In the genomic region with DNA sequence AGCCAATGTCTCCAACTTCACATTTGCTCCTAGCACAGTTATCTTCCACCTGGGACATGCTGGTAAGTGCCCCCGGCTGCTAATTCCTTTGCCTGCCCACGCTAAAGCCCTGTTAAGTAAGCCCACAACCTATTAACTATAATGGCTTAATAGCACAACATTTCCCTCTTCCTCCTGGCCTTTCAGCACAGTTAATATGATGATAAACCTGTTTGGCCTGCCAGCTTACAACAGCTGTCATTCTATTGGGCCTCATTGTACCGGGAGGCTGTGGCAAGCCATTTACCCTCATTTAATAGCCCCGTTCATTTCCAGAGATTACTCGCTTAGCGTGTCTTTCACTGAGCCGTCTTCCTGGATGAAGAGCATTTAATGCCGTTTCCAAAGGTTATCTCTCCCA, we compare ENCODE assay signal across 22 mouse cellular contexts. TPM values are rescaled to one million over a fixed set of nuclear protein-coding genes. Genes with fewer than 3 reads are reported as not detected.
DNase-seq lines count a peak whose midpoint lies in the region; ATAC-seq and TF ChIP-seq lines count a peak whose summit lies in the region.
"Had no signal": no experiment of that assay in that cellular context is flagged by ENCODE, and none has a peak within 500 bp of the region (broad histone marks: within the 10 kb centered on the region; RNA-seq: fewer than 3 reads in every experiment).

No protein-coding gene starts in this region.

- H3K4me2 ChIP-seq in forebrain, embryonic 13.5 days = no peak overlapping the region
- H3K4me2 ChIP-seq in forebrain, embryonic 11.5 days (ENCODE audit: low read depth, low read length, severe bottlenecking) = no peak overlapping the region
- no peak overlapping the region for H3K4me2 ChIP-seq in kidney, postnatal 0 days (ENCODE audit: low read length)
- H3K4me2 ChIP-seq in embryonic facial prominence, embryonic 14.5 days (ENCODE audit: low read depth, low read length) = no peak overlapping the region
- H3K4me2 ChIP-seq in stomach, embryonic 14.5 days (replicated peaks; ENCODE audit: low read depth, low read length) = no peak overlapping the region
- H3K4me2 ChIP-seq: heart, embryonic 11.5 days; liver, embryonic 11.5 days; lung, embryonic 14.5 days had no signal

- H3K9ac ChIP-seq in forebrain, embryonic 13.5 days = no peak overlapping the region
- no peak overlapping the region for H3K9ac ChIP-seq in forebrain, embryonic 11.5 days (ENCODE audit: low read length)
- no peak overlapping the region for H3K9ac ChIP-seq in kidney, postnatal 0 days (ENCODE audit: low read depth, low read length)
- no peak overlapping the region for H3K9ac ChIP-seq in embryonic facial prominence, embryonic 14.5 days (ENCODE audit: low read depth, low read length)
- no peak overlapping the region for H3K9ac ChIP-seq in stomach, embryonic 14.5 days (replicated peaks; ENCODE audit: low read depth, low read length)
- H3K9ac ChIP-seq: lung, embryonic 14.5 days had no signal

- no peak for ATAC-seq in forebrain, embryonic 13.5 days
- ATAC-seq in forebrain, embryonic 11.5 days (replicated peaks; ENCODE audit: low FRiP score) = no peak
- ATAC-seq in kidney, postnatal 0 days (replicated peaks; ENCODE audit: low FRiP score, low read depth) = no peak
- ATAC-seq in embryonic facial prominence, embryonic 14.5 days (ENCODE audit: low read depth) = peak; percentile 45; the same call in 1 of the 2 replicates
- no peak for ATAC-seq in stomach, embryonic 14.5 days (ENCODE audit: insufficient number of reproducible peaks, insufficient read depth, low FRiP score, low read depth)
- ATAC-seq in megakaryocyte progenitor cell, adult 5-6 weeks (replicated peaks; ENCODE audit: poor library complexity) = no peak
- ATAC-seq: hindbrain, postnatal 0 days had no signal

- H3K4me1 ChIP-seq in forebrain, embryonic 13.5 days = peaks cover 65% of the 10 kb centered on the region
- H3K4me1 ChIP-seq in forebrain, embryonic 11.5 days (replicated peaks; ENCODE audit: control insufficient read depth, insufficient read depth, low read length) = no peaks in the 10 kb centered on the region; the same call in 1 of the 2 replicates
- H3K4me1 ChIP-seq in kidney, postnatal 0 days (replicated peaks; ENCODE audit: insufficient read depth, low read length) = no peaks in the 10 kb centered on the region
- no peaks in the 10 kb centered on the region for H3K4me1 ChIP-seq in embryonic facial prominence, embryonic 14.5 days (ENCODE audit: control insufficient read depth, insufficient read depth, low read length)
- H3K4me1 ChIP-seq in stomach, embryonic 14.5 days (ENCODE audit: control insufficient read depth, insufficient read depth, low read length) = 0 out of 2 replicates have a peak, but pooled peaks cover 3% of the 10 kb centered on the region
- H3K4me1 ChIP-seq: limb, embryonic 10.5 days had no signal

- 53% methylated on average over 8 of the region's 8 CpGs for WGBS in forebrain, embryonic 13.5 days
- 71% methylated on average over 8 of the region's 8 CpGs for WGBS in forebrain, embryonic 11.5 days
- WGBS in kidney, postnatal 0 days = 64% methylated on average over 8 of the region's 8 CpGs
- WGBS in embryonic facial prominence, embryonic 14.5 days = 65% methylated on average over 8 of the region's 8 CpGs
- 77% methylated on average over 8 of the region's 8 CpGs for WGBS in stomach, embryonic 14.5 days

- DNase-seq in forebrain, embryonic 11.5 days (ENCODE audit: low spot score) = no peak
- DNase-seq in kidney, postnatal 0 days (ENCODE audit: low spot score) = no peak
- no peak for DNase-seq in kidney, adult 11 months
- peak; percentile 66 for DNase-seq in embryonic facial prominence, embryonic 14.5 days (ENCODE audit: low spot score)
- DNase-seq: adrenal gland, adult 2 months; cerebellum, postnatal 14 days; embryo, embryonic 11 days; gastrocnemius, postnatal 36 days; heart, postnatal 14 days; lung, embryonic 14.5 days; thymus, postnatal 4 days had no signal

- H3K27ac ChIP-seq in forebrain, embryonic 13.5 days = peak overlapping the region; percentile 49
- H3K27ac ChIP-seq in forebrain, embryonic 11.5 days (ENCODE audit: low read depth, low read length) = no peak overlapping the region
- 0 out of 2 replicates have a peak overlapping the region, but pooled peaks have one; percentile 31 for H3K27ac ChIP-seq in kidney, postnatal 0 days
- H3K27ac ChIP-seq in embryonic facial prominence, embryonic 14.5 days (replicated peaks; ENCODE audit: low read depth, low read length) = peak overlapping the region; percentile 45; the same call in 1 of the 2 replicates
- peak overlapping the region; percentile 66; the same call in 1 of the 2 replicates for H3K27ac ChIP-seq in stomach, embryonic 14.5 days (ENCODE audit: low read length)
- H3K27ac ChIP-seq: left cerebral cortex, adult 2 months; limb, embryonic 10.5 days had no signal

- no peaks in the 10 kb centered on the region for H3K9me3 ChIP-seq in forebrain, embryonic 13.5 days (replicated peaks)
- no peaks in the 10 kb centered on the region for H3K9me3 ChIP-seq in forebrain, embryonic 11.5 days (ENCODE audit: control insufficient read depth, low read length)
- H3K9me3 ChIP-seq in kidney, postnatal 0 days (replicated peaks; ENCODE audit: low read length) = no peaks in the 10 kb centered on the region
- H3K9me3 ChIP-seq in embryonic facial prominence, embryonic 14.5 days (ENCODE audit: control insufficient read depth, low read length) = no peaks in the 10 kb centered on the region
- H3K9me3 ChIP-seq in stomach, embryonic 14.5 days (ENCODE audit: control insufficient read depth, low read depth, low read length) = no peaks in the 10 kb centered on the region
- H3K9me3 ChIP-seq: limb, embryonic 10.5 days had no signal

- TF ChIP-seq CTCF in kidney, postnatal 0 days (IDR thresholded peaks at IDR 0.05; ENCODE audit: low read depth) = no peak

- no peak overlapping the region for H3K4me3 ChIP-seq in forebrain, embryonic 13.5 days
- no peak overlapping the region for H3K4me3 ChIP-seq in forebrain, embryonic 11.5 days (ENCODE audit: low read depth, low read length)
- no peak overlapping the region for H3K4me3 ChIP-seq in kidney, postnatal 0 days (replicated peaks; ENCODE audit: low read depth, low read length)
- no peak overlapping the region for H3K4me3 ChIP-seq in embryonic facial prominence, embryonic 14.5 days (ENCODE audit: low read depth, low read length)
- H3K4me3 ChIP-seq in stomach, embryonic 14.5 days (ENCODE audit: low read depth, low read length) = no peak overlapping the region
- H3K4me3 ChIP-seq: left cerebral cortex, adult 2 months; limb, embryonic 10.5 days had no signal

- H3K27me3 ChIP-seq in forebrain, embryonic 13.5 days = no peaks in the 10 kb centered on the region
- H3K27me3 ChIP-seq in forebrain, embryonic 11.5 days (ENCODE audit: control insufficient read depth, insufficient read depth, low read length) = no peaks in the 10 kb centered on the region
- no peaks in the 10 kb centered on the region for H3K27me3 ChIP-seq in kidney, postnatal 0 days (ENCODE audit: insufficient read depth, low read length)
- H3K27me3 ChIP-seq in embryonic facial prominence, embryonic 14.5 days (replicated peaks; ENCODE audit: control insufficient read depth, insufficient read depth, low read length) = no peaks in the 10 kb centered on the region
- no peaks in the 10 kb centered on the region for H3K27me3 ChIP-seq in stomach, embryonic 14.5 days (ENCODE audit: control insufficient read depth, insufficient read depth, low read length)

- H3K36me3 ChIP-seq in forebrain, embryonic 13.5 days (ENCODE audit: poor library complexity, severe bottlenecking) = peaks cover 90% of the 10 kb centered on the region
- peaks cover 23% of the 10 kb centered on the region for H3K36me3 ChIP-seq in forebrain, embryonic 11.5 days (ENCODE audit: control insufficient read depth, insufficient read depth, low read length)
- H3K36me3 ChIP-seq in kidney, postnatal 0 days (ENCODE audit: insufficient read depth, low read length) = peaks cover 75% of the 10 kb centered on the region
- peaks cover 95% of the 10 kb centered on the region for H3K36me3 ChIP-seq in embryonic facial prominence, embryonic 14.5 days (ENCODE audit: control insufficient read depth, insufficient read depth, low read length)
- H3K36me3 ChIP-seq in stomach, embryonic 14.5 days (ENCODE audit: control insufficient read depth, insufficient read depth, low read length) = peaks cover 74% of the 10 kb centered on the region

RNA-seq across cellular contexts. Expression of a gene that starts 27.2 kb away (rescaled TPM):
- polyA plus RNA-seq in forebrain, embryonic 13.5 days (2015; fragmentation: Nextera tagmentation; extraction: Ambion mirVana) = 2.5 TPM in 2 replicates
- polyA plus RNA-seq in forebrain, embryonic 11.5 days (2014; fragmentation: Nextera tagmentation; extraction: Ambion mirVana) = 0.83 and 1.5 TPM in 2 replicates
- polyA plus RNA-seq in kidney, postnatal 0 days (2015; fragmentation: Nextera tagmentation; extraction: Ambion mirVana) = not detected in 2 replicates
- polyA plus RNA-seq in embryonic facial prominence, embryonic 14.5 days (2014; fragmentation: Nextera tagmentation; extraction: Ambion mirVana) = 0.51 TPM in 1 of 2 replicates, not detected in the other
- polyA plus RNA-seq in stomach, embryonic 14.5 days (2014; fragmentation: Nextera tagmentation; extraction: Ambion mirVana) = not detected in 2 replicates
- total RNA-seq in megakaryocyte progenitor cell, adult 5-6 weeks (2015) = not detected in 2 replicates
- not detected in 2 replicates for total RNA-seq in megakaryocyte progenitor cell, adult 5-6 weeks (2017)
- total RNA-seq: adrenal gland, adult 2 months; gastrocnemius, postnatal 36 days; heart, postnatal 14 days; hindbrain, postnatal 0 days; layer of hippocampus, adult 8-10 months; left cerebral cortex, adult 2 months had no signal
- polyA plus RNA-seq: adrenal gland, adult 2 months; heart, embryonic 11.5 days; kidney, embryonic 14.5 days; limb, embryonic 10.5 days; liver, embryonic 11.5 days; lung, embryonic 14.5 days; spleen, adult 2 months had no signal

RNA-seq across cellular contexts. Expression of a gene that starts 40.8 kb away (rescaled TPM):
- 0.64 and 0.72 TPM in 2 replicates for polyA plus RNA-seq in forebrain, embryonic 13.5 days (2015; fragmentation: Nextera tagmentation; extraction: Ambion mirVana)
- 0.48 and 1.1 TPM in 2 replicates for polyA plus RNA-seq in forebrain, embryonic 11.5 days (2014; fragmentation: Nextera tagmentation; extraction: Ambion mirVana)
- 0.29 and 0.33 TPM in 2 replicates for polyA plus RNA-seq in kidney, postnatal 0 days (2015; fragmentation: Nextera tagmentation; extraction: Ambion mirVana)
- 0.12 and 0.29 TPM in 2 replicates for polyA plus RNA-seq in embryonic facial prominence, embryonic 14.5 days (2014; fragmentation: Nextera tagmentation; extraction: Ambion mirVana)
- polyA plus RNA-seq in stomach, embryonic 14.5 days (2014; fragmentation: Nextera tagmentation; extraction: Ambion mirVana) = 0.45 and 0.85 TPM in 2 replicates
- 0.07 and 0.22 TPM in 2 replicates for total RNA-seq in megakaryocyte progenitor cell, adult 5-6 weeks (2015)
- total RNA-seq in megakaryocyte progenitor cell, adult 5-6 weeks (2017) = 0.68 TPM in 1 of 2 replicates, not detected in the other
- total RNA-seq: hindbrain, postnatal 0 days had no signal

RNA-seq across cellular contexts. Expression of a gene that starts 41.3 kb away (rescaled TPM):
- 197 and 218 TPM in 2 replicates for polyA plus RNA-seq in forebrain, embryonic 13.5 days (2015; fragmentation: Nextera tagmentation; extraction: Ambion mirVana)
- polyA plus RNA-seq in forebrain, embryonic 11.5 days (2014; fragmentation: Nextera tagmentation; extraction: Ambion mirVana) = 272 and 277 TPM in 2 replicates
- 197 and 228 TPM in 2 replicates for polyA plus RNA-seq in kidney, postnatal 0 days (2015; fragmentation: Nextera tagmentation; extraction: Ambion mirVana)
- 310 and 342 TPM in 2 replicates for polyA plus RNA-seq in embryonic facial prominence, embryonic 14.5 days (2014; fragmentation: Nextera tagmentation; extraction: Ambion mirVana)
- polyA plus RNA-seq in stomach, embryonic 14.5 days (2014; fragmentation: Nextera tagmentation; extraction: Ambion mirVana) = 301 and 324 TPM in 2 replicates
- 326 and 354 TPM in 2 replicates for total RNA-seq in megakaryocyte progenitor cell, adult 5-6 weeks (2015)
- total RNA-seq in megakaryocyte progenitor cell, adult 5-6 weeks (2017) = 314 and 317 TPM in 2 replicates

RNA-seq across cellular contexts. Expression of a gene that starts 47.3 kb away (rescaled TPM):
- polyA plus RNA-seq in forebrain, embryonic 13.5 days (2015; fragmentation: Nextera tagmentation; extraction: Ambion mirVana) = 89.9 and 95.2 TPM in 2 replicates
- 31.0 and 34.8 TPM in 2 replicates for polyA plus RNA-seq in forebrain, embryonic 11.5 days (2014; fragmentation: Nextera tagmentation; extraction: Ambion mirVana)
- 77.9 and 78.4 TPM in 2 replicates for polyA plus RNA-seq in kidney, postnatal 0 days (2015; fragmentation: Nextera tagmentation; extraction: Ambion mirVana)
- polyA plus RNA-seq in embryonic facial prominence, embryonic 14.5 days (2014; fragmentation: Nextera tagmentation; extraction: Ambion mirVana) = 39.7 and 43.3 TPM in 2 replicates
- 47.3 and 49.2 TPM in 2 replicates for polyA plus RNA-seq in stomach, embryonic 14.5 days (2014; fragmentation: Nextera tagmentation; extraction: Ambion mirVana)
- 14.2 and 17.9 TPM in 2 replicates for total RNA-seq in megakaryocyte progenitor cell, adult 5-6 weeks (2015)
- total RNA-seq in megakaryocyte progenitor cell, adult 5-6 weeks (2017) = 6.2 and 7.5 TPM in 2 replicates
